Mouse (Mus musculus) limb, embryonic 11.5 days (tissue): ENCODE measurements around the gene Olfr114. TPM values are rescaled to one million over a fixed set of nuclear protein-coding genes. Genes with fewer than 3 reads are reported as not detected.

Experiments used
- polyA plus RNA-seq: library from polyadenylated mRNA; unstranded; fragments of >200 nt; fragmentation: Nextera tagmentation; extraction: Ambion mirVana; gene quantifications from 2 replicates; pipeline ENCODE4 v1.2.1, GENCODE M21; 2014

Gene Olfr114
- polyA plus RNA-seq, 1 experiment from 2014 or later = not detected

Other genes with a start within 250 kb of the Olfr114 start
- gene Olfr104-ps, start 233.2 kb downstream of the Olfr114 start, polyA plus RNA-seq = not detected in 2 replicates
- gene Olfr105-ps, start 213.7 kb downstream of the Olfr114 start, polyA plus RNA-seq = not detected in 2 replicates
- gene Olfr106-ps, start 202.3 kb downstream of the Olfr114 start, polyA plus RNA-seq = not detected in 2 replicates
- not detected in 2 replicates for gene Olfr107, start 193.5 kb downstream of the Olfr114 start, polyA plus RNA-seq
- not detected in 2 replicates for gene Olfr108, start 147.3 kb downstream of the Olfr114 start, polyA plus RNA-seq
- gene Olfr109, start 133.8 kb downstream of the Olfr114 start, polyA plus RNA-seq = not detected in 2 replicates
- not detected in 2 replicates for gene H2-M2, start 109.2 kb downstream of the Olfr114 start, polyA plus RNA-seq
- gene Olfr110, start 100.3 kb downstream of the Olfr114 start, polyA plus RNA-seq = not detected in 2 replicates
- gene Olfr111, start 84.7 kb downstream of the Olfr114 start, polyA plus RNA-seq = not detected in 2 replicates
- not detected in 2 replicates for gene Olfr112, start 23.3 kb downstream of the Olfr114 start, polyA plus RNA-seq
- gene Olfr113, start 15.1 kb downstream of the Olfr114 start, polyA plus RNA-seq = not detected in 2 replicates
- not detected in 2 replicates for gene Olfr115, start 34.4 kb upstream of the Olfr114 start, polyA plus RNA-seq
- not detected in 2 replicates for gene Olfr116, start 34.5 kb upstream of the Olfr114 start, polyA plus RNA-seq
- not detected in 2 replicates for gene Olfr117, start 71.0 kb upstream of the Olfr114 start, polyA plus RNA-seq
- gene Olfr118, start 74.2 kb upstream of the Olfr114 start, polyA plus RNA-seq = not detected in 2 replicates
- gene Olfr119, start 103.8 kb upstream of the Olfr114 start, polyA plus RNA-seq = not detected in 2 replicates
- not detected in 2 replicates for gene Olfr120, start 129.1 kb upstream of the Olfr114 start, polyA plus RNA-seq
- not detected in 2 replicates for gene Olfr121, start 156.1 kb upstream of the Olfr114 start, polyA plus RNA-seq
- not detected in 2 replicates for gene Olfr122, start 175.9 kb upstream of the Olfr114 start, polyA plus RNA-seq
- gene Olfr123, start 200.8 kb upstream of the Olfr114 start, polyA plus RNA-seq = not detected in 2 replicates
- gene Olfr124, start 207.1 kb upstream of the Olfr114 start, polyA plus RNA-seq = not detected in 2 replicates
- gene Olfr125, start 240.2 kb upstream of the Olfr114 start, polyA plus RNA-seq = not detected in 2 replicates